Mouse (Mus musculus): Measurements from ENCODE around the gene Sytl3. TPM values are rescaled to one million over a fixed set of nuclear protein-coding genes. Genes with fewer than 3 reads are reported as not detected.
A peak's percentile ranks its signal among the peaks of the same experiment; 100 is the strongest.
"Not testable (repeated sequence)": the region's sequence is repeated elsewhere in the genome, so short reads cannot be mapped to it uniquely, and the experiment has no call there.

Gene Sytl3
- polyA plus RNA-seq, 3 experiments from 2014 or later = 2.5 to 23.6 (median 3.9) TPM

DNA sequence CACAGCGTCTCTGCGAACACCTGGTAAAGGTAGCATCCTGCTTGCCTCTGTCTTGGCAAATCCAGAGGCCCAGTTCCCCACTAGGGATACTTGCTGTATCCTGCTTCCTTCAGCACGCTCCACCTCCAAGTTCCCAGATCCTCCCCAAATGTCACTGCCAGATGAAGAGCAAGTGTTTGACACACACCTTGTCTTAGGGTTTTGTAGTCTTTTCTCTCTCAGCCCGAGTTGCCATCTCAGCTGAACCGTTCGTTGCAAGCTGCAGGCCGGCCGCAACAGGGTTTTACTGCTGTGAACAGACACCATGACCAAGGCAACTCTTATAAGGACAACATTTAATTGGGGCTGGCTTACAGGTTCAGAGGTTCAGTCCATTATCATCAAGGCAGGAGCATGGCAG is 12.1 kb upstream of the Sytl3 start:
- not testable (repeated sequence) for ATAC-seq

DNA sequence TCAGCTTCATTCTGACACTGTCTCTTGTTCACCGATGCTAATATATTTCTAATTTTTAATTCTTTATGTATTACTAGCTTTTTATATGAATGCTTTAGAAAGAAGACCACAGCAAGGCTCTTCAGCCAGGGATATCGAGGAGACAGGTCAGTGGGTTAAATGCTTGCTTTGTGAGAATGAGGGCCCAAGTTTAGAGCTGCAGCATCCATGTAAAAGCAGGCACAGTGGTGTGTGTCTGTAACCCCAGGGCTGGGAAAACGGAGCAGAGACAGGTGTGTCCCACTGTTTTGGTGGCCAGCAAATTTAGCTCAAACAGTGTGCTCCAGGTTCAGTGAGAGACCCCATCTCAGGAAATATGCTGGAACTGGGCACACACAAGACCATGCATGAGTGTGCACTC is 11.4 kb upstream of the Sytl3 start:
- not testable (repeated sequence) for ATAC-seq

- ATAC-seq = not testable (repeated sequence)
Measured at GRCm38 (mm10) chr17:6650904-6651565, 7.9 kb upstream of the Sytl3 start.

GRCm38 (mm10) chr17:6653341-6653946 is 5.4 kb upstream of the Sytl3 start:
- ATAC-seq = not testable (repeated sequence)

- ATAC-seq = peak; percentile 24
Measured at GRCm38 (mm10) chr17:6655087-6655511, 3.8 kb upstream of the Sytl3 start.

GRCm38 (mm10) chr17:6655567-6656281 is 3.2 kb upstream of the Sytl3 start, which contains the start of gene Dynlt1f:
Dynlt1f (minus strand) TSS chr17:6655900.
- peak; percentile 92 for ATAC-seq

DNA sequence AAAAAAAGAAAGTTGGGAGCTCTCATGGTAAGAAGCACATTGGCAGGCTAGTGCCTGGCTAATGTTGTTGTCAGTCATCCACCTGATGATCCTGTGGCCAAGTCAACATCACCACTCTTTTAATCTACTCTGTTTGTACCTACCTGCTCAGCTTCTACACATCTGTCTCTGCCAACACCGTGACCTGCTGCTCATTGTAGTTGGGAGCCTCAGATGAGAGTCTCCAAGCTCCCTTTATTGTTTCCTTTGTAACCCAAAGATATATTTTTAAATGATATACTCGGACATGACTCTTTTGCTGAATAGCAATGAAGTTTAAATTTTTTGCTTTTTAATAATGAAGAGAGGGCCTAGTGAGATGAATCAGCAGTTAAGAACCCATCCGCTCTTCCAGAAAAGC is 2.4 kb upstream of the Sytl3 start:
- not testable (repeated sequence) for ATAC-seq

GRCm38 (mm10) chr17:6660589-6660988 is 1.7 kb downstream of the Sytl3 start:
- ATAC-seq = not testable (repeated sequence)

- ATAC-seq = not testable (repeated sequence)
Measured at GRCm38 (mm10) chr17:6661093-6661816, 2.4 kb downstream of the Sytl3 start.

DNA sequence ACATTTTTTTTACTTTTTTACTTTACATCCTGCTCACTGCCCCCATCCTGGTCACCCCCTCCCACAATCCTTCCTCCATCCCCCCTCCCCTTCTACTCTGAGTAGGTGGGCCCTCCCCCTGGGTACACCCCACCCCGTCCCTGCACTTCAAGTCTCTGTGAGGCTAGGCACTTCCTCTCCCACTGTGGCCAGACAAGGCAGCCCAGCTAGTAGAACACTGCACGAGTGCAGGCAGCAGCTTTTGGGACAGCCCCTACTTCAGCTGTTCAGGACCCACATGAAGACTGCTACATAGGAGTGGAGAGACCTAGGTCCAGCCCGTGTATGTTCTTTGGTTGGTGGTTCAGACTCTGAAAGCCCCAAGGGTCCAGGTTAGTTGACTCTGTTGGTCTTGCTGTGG is 3.9 kb downstream of the Sytl3 start:
- ATAC-seq = peak; percentile 42

- ATAC-seq = not testable (repeated sequence)
Measured at GRCm38 (mm10) chr17:6665389-6665788, 6.5 kb downstream of the Sytl3 start.

- ATAC-seq = not testable (repeated sequence)
Measured at GRCm38 (mm10) chr17:6668522-6668921, 9.6 kb downstream of the Sytl3 start.

DNA sequence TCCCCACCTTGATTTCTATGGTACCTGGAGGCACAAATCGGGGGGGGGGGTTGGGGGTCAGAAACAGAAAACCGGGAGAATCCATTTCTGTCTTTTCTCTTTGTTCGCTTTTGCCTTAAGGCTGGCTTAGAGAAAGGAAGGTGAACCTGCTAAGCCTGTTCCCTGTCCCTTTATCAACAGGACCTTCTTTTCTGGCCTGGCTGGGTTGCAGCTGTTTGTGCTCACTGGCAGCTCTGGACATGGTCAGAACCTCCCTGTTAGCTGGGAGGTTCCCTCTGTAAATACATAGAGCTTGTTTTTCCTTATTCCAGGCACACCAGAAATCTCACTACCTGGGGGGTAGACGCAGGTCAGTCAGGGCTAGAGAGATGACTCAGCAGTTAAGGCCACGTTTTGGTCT is 15.4 kb downstream of the Sytl3 start:
- ATAC-seq = not testable (repeated sequence)

GRCm38 (mm10) chr17:6678063-6678462 is 19.2 kb downstream of the Sytl3 start:
- ATAC-seq = not testable (repeated sequence)

DNA sequence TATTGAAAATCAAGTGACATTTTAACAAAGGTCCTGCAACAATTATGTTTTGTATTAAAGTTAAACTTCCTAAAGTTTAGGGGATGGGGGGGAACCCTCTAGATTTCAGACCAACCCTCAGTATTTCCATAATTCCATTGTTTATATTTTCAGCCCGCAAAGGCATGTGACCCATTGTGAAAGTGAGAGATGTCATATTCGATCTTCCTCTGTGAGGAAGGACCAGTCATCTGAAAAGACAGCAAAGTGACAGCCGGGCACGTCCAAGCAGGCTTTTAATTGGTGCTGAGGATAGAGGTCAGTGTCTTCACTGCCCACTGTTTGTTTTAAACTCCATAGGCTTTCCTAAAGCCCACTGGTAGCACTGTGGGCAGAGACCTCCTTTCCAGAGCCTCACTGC is 22.8 kb downstream of the Sytl3 start:
- ATAC-seq = not testable (repeated sequence)

GRCm38 (mm10) chr17:6683702-6684101 is 24.8 kb downstream of the Sytl3 start:
- ATAC-seq = not testable (repeated sequence)

DNA sequence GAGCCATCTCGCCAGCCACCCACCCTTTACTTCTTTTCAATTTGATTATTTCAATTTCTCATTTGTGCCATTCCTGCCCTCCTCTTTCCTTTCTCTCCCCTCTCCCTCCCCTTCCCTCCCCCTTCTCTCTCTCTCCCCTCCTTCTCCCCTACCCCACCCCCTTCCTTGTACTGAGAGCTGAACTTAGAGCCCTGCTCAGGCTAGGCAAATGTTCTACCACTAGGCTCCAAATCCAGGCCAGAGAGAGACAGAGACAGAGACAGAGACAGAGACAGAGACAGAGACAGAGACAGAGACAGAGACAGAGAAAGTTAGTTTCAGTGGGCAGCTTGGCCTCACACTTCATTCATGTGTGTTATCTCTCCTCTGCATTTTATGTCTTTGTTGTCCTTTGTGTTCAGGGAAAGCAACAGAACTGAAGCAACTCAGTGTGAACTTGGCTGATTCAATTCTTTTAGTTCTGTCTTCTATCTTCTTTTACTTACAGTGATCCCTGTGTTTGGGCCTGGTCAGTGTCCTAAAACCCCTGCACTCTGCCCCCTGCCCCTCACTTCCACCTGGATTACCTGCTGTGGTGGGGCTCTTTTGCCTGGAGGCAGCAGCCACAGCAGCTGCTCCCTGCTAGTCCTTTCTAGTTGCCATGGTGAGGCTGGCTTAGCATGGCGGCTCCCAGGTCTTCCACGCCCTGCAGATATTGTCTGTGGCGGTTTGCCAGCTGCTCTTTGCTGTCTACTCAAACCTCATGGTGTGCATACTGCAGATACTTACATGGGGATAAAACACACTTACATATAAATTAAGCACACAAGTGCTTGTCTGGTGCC is 25.8 kb downstream of the Sytl3 start:
- not testable (repeated sequence) for ATAC-seq

GRCm38 (mm10) chr17:6685288-6685818 is 26.5 kb downstream of the Sytl3 start:
- ATAC-seq = not testable (repeated sequence)

- ATAC-seq = peak; percentile 63
Measured at GRCm38 (mm10) chr17:6686299-6686971, 27.5 kb downstream of the Sytl3 start.

DNA sequence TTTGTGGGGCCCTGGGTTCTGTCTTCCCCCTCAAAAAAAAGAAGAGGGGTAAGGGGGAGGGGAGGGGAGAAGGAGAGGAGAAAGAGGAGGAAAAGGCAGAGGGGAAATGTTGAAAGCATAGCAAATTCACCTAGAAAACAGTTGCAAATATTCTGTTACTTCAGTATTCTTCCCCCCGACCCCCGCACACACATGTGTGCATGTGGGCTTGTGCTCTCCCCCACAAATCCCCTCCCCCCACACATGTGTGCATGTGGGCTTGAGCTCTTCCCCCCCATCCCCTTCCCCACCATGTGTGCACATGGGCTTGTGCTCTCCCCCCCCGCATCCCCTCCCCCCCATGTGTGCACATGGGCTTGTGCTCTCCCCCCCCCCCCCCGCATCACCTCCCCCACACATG is 30.5 kb downstream of the Sytl3 start:
- not testable (repeated sequence) for ATAC-seq

DNA sequence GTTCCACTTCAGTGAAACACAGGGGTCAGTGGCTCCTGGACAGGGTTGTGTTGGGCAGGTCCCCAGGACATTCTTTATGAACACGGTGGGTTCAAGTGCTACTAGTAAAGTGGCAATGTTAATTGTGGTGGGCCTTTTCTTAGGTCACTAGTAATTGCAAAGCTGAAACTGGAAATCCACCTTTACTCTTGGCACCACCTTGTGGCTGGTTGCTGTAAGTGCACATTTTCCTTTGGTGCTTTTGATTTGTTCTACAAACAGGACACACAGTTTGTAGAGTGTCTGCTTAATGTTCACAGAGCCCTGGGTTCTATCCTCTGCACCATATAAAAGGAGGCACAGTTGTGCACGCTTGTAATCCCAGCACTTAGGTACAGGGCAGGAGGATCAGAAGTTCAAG is 32.7 kb downstream of the Sytl3 start:
- ATAC-seq = peak; percentile 67

Data from inflammation-experienced regulatory T-cells, adult 6 months (primary cell).